Mouse (Mus musculus) forebrain, embryonic 15.5 days (tissue): ENCODE measurements at regions not wholly inside any gene's neighbourhood (a gene's known extent, or its start where the extent isn't known, plus 50 kb on each side); places are given as distances from the start of the nearest gene placed in this dataset.

Experiments used
- ATAC-seq: fragments of 200-750 bp; cut with Nextera tagmentation; replicated peaks from 2 replicates; pipeline ENCODE4 v1.8.0; 2017; ENCODE audit warnings: mild to moderate bottlenecking, moderate TSS enrichment, moderate library complexity
- H3K27ac ChIP-seq: fragments of 300-500 bp; sonication (generic); replicated peaks from 2 replicates; pipeline ENCODE4 v1.5.1; 2015; ENCODE audit warnings: mild to moderate bottlenecking, inconsistent platforms
- H3K27me3 ChIP-seq: fragments of 300-500 bp; sonication (generic); 2 replicates; pipeline ENCODE4 v1.6.1; 2015; ENCODE audit warnings: inconsistent platforms
- H3K36me3 ChIP-seq: fragments of 300-500 bp; sonication (generic); 2 replicates; pipeline ENCODE4 v1.6.1; 2015; ENCODE audit warnings: mild to moderate bottlenecking, inconsistent platforms
- H3K4me1 ChIP-seq: fragments of 300-500 bp; sonication (generic); 2 replicates; pipeline ENCODE4 v1.6.1; 2015; ENCODE audit warnings: inconsistent platforms
- H3K4me2 ChIP-seq: fragments of 300-500 bp; sonication (generic); replicated peaks from 2 replicates; pipeline ENCODE4 v1.6.1; 2015; ENCODE audit warnings: mild to moderate bottlenecking, inconsistent platforms
- H3K4me3 ChIP-seq: fragments of 300-500 bp; sonication (generic); 2 replicates; pipeline ENCODE4 v1.5.1; 2015; ENCODE audit warnings: mild to moderate bottlenecking, inconsistent platforms
- H3K9ac ChIP-seq: fragments of 300-500 bp; sonication (generic); replicated peaks from 2 replicates; pipeline ENCODE4 v1.6.1; 2015; ENCODE audit warnings: mild to moderate bottlenecking, inconsistent platforms
- H3K9me3 ChIP-seq: fragments of 300-500 bp; sonication (generic); 2 replicates; pipeline ENCODE4 v1.6.1; 2016; ENCODE audit warnings: inconsistent platforms
- WGBS: fragments of 180-500 bp; shearing (Covaris S2); methylation state at CpG from one replicate; pipeline ENCODE4 v1.1.7; 2015; ENCODE audit warnings: mixed read lengths; 5-methylcytosine and 5-hydroxymethylcytosine counted together

- Histone ChIP-seq H3K27ac (no peak overlapping the region), H3K4me2 (no peak overlapping the region), H3K27me3 (no peaks in the 10 kb centered on the region), H3K9ac (no peak overlapping the region), H3K36me3 (no peaks in the 10 kb centered on the region), H3K4me3 (no peak overlapping the region), H3K4me1 (peaks cover 7% of the 10 kb centered on the region), H3K9me3 (no peaks in the 10 kb centered on the region)
- ATAC-seq: no peak
- whole genome bisulfite sequencing: 84% methylated on average over 4 of the region's 4 CpGs
Observed at GRCm38 (mm10) chr14:79890280-79890679, 93.6 kb upstream of the Olfm4 start.

- WGBS: 62% methylated on average over 7 of the region's 7 CpGs
- H3K36me3 ChIP-seq: no peaks in the 10 kb centered on the region
- H3K4me2 ChIP-seq: no peak overlapping the region
- no peak for ATAC-seq
- no peak overlapping the region for H3K4me3 ChIP-seq
- no peaks in the 10 kb centered on the region for H3K9me3 ChIP-seq
- peaks cover 29% of the 10 kb centered on the region for H3K4me1 ChIP-seq
- H3K9ac ChIP-seq: no peak overlapping the region
- no peaks in the 10 kb centered on the region for H3K27me3 ChIP-seq
- H3K27ac ChIP-seq: no peak overlapping the region
Observed at GRCm38 (mm10) chr14:79883487-79883886, 100.4 kb upstream of the Olfm4 start.

- WGBS: 30% methylated on average over 9 of the region's 9 CpGs
- Histone ChIP-seq H3K4me1 (peaks cover 34% of the 10 kb centered on the region), H3K27ac (no peak overlapping the region)
Observed at GRCm38 (mm10) chr14:79881726-79882125, 102.2 kb upstream of the Olfm4 start.

GRCm38 (mm10) chr14:79880065-79880755 is 103.7 kb upstream of the Olfm4 start:
- no peaks in the 10 kb centered on the region for H3K36me3 ChIP-seq
- H3K4me2 ChIP-seq: peak overlapping the region; percentile 5; the same call in 1 of the 2 replicates
- H3K9me3 ChIP-seq: no peaks in the 10 kb centered on the region
- WGBS: 9% methylated on average over 5 of the region's 5 CpGs
- H3K4me3 ChIP-seq: no peak overlapping the region
- peak; percentile 64 for ATAC-seq
- peak overlapping the region; percentile 69 for H3K27ac ChIP-seq
- peaks cover 34% of the 10 kb centered on the region for H3K4me1 ChIP-seq
- no peaks in the 10 kb centered on the region for H3K27me3 ChIP-seq
- H3K9ac ChIP-seq: no peak overlapping the region

More at GRCm38 (mm10) chr14:79881726-79882125, 102.2 kb upstream of the Olfm4 start:
- Histone ChIP-seq H3K4me2 (no peak overlapping the region), H3K9ac (no peak overlapping the region), H3K9me3 (no peaks in the 10 kb centered on the region), H3K4me3 (no peak overlapping the region), H3K36me3 (no peaks in the 10 kb centered on the region), H3K27me3 (no peaks in the 10 kb centered on the region)
- ATAC-seq: no peak

GRCm38 (mm10) chr14:79879333-79880035 is 104.4 kb upstream of the Olfm4 start:
- Histone ChIP-seq H3K4me2 (peak overlapping the region; percentile 5; the same call in 1 of the 2 replicates), H3K36me3 (no peaks in the 10 kb centered on the region), H3K4me3 (no peak overlapping the region), H3K9me3 (no peaks in the 10 kb centered on the region), H3K27me3 (no peaks in the 10 kb centered on the region), H3K27ac (peak overlapping the region; percentile 69), H3K9ac (no peak overlapping the region), H3K4me1 (peaks cover 34% of the 10 kb centered on the region)
- 13% methylated on average over 11 of the region's 11 CpGs for WGBS
- ATAC-seq: peak; percentile 80

- no peak overlapping the region for H3K9ac ChIP-seq
- H3K27ac ChIP-seq: no peak overlapping the region
- H3K4me2 ChIP-seq: no peak overlapping the region
- H3K27me3 ChIP-seq: no peaks in the 10 kb centered on the region
- H3K9me3 ChIP-seq: no peaks in the 10 kb centered on the region
- peaks cover 35% of the 10 kb centered on the region for H3K4me1 ChIP-seq
- no peak for ATAC-seq
- H3K36me3 ChIP-seq: no peaks in the 10 kb centered on the region
- WGBS: 63% methylated on average over 17 of the region's 17 CpGs
- no peak overlapping the region for H3K4me3 ChIP-seq
Observed at GRCm38 (mm10) chr14:79878285-79879019, 105.4 kb upstream of the Olfm4 start.

- Histone ChIP-seq H3K36me3 (no peaks in the 10 kb centered on the region), H3K27me3 (no peaks in the 10 kb centered on the region), H3K9me3 (no peaks in the 10 kb centered on the region), H3K27ac (peak overlapping the region; percentile 64), H3K4me3 (no peak overlapping the region), H3K9ac (no peak overlapping the region), H3K4me1 (peaks cover 21% of the 10 kb centered on the region), H3K4me2 (no peak overlapping the region)
- peak; percentile 85 for ATAC-seq
- WGBS: 10% methylated on average over 13 of the region's 13 CpGs
Observed at GRCm38 (mm10) chr14:79873062-79873461, 102.0 kb upstream of the Pcdh8 start.

GRCm38 (mm10) chr14:79872430-79872829 is 101.3 kb upstream of the Pcdh8 start:
- H3K9me3 ChIP-seq: no peaks in the 10 kb centered on the region
- 21% methylated on average over 1 of the region's 1 CpGs for WGBS
- H3K36me3 ChIP-seq: no peaks in the 10 kb centered on the region
- H3K27me3 ChIP-seq: no peaks in the 10 kb centered on the region
- no peak overlapping the region for H3K4me3 ChIP-seq
- peak; percentile 50; the same call in 1 of the 2 replicates for ATAC-seq
- peaks cover 20% of the 10 kb centered on the region for H3K4me1 ChIP-seq
- H3K27ac ChIP-seq: peak overlapping the region; percentile 64
- H3K9ac ChIP-seq: no peak overlapping the region
- H3K4me2 ChIP-seq: no peak overlapping the region

GRCm38 (mm10) chr14:79869325-79869724 is 98.2 kb upstream of the Pcdh8 start:
- no peak overlapping the region for H3K27ac ChIP-seq
- no peak overlapping the region for H3K4me3 ChIP-seq
- H3K4me2 ChIP-seq: no peak overlapping the region
- H3K36me3 ChIP-seq: no peaks in the 10 kb centered on the region
- ATAC-seq: no peak
- peaks cover 20% of the 10 kb centered on the region for H3K4me1 ChIP-seq
- no peaks in the 10 kb centered on the region for H3K9me3 ChIP-seq
- 74% methylated on average over 1 of the region's 1 CpGs for WGBS
- H3K9ac ChIP-seq: no peak overlapping the region
- H3K27me3 ChIP-seq: no peaks in the 10 kb centered on the region

- no peak overlapping the region for H3K4me2 ChIP-seq
- H3K36me3 ChIP-seq: no peaks in the 10 kb centered on the region
- H3K9ac ChIP-seq: no peak overlapping the region
- 90% methylated on average over 7 of the region's 7 CpGs for WGBS
- no peak for ATAC-seq
- no peaks in the 10 kb centered on the region for H3K27me3 ChIP-seq
- H3K9me3 ChIP-seq: no peaks in the 10 kb centered on the region
- no peak overlapping the region for H3K4me3 ChIP-seq
- no peak overlapping the region for H3K27ac ChIP-seq
- peaks cover 13% of the 10 kb centered on the region for H3K4me1 ChIP-seq
Observed at GRCm38 (mm10) chr14:79856245-79856644, 85.1 kb upstream of the Pcdh8 start.

GRCm38 (mm10) chr14:79854216-79854615 is 83.1 kb upstream of the Pcdh8 start:
- Histone ChIP-seq H3K4me1 (peaks cover 31% of the 10 kb centered on the region), H3K9ac (no peak overlapping the region), H3K9me3 (no peaks in the 10 kb centered on the region), H3K36me3 (no peaks in the 10 kb centered on the region), H3K4me3 (no peak overlapping the region), H3K4me2 (no peak overlapping the region), H3K27me3 (no peaks in the 10 kb centered on the region), H3K27ac (no peak overlapping the region)
- ATAC-seq: no peak
- 86% methylated on average over 5 of the region's 5 CpGs for WGBS

- H3K27ac ChIP-seq: peak overlapping the region; percentile 39; the same call in 1 of the 2 replicates
- H3K4me1 ChIP-seq: peaks cover 31% of the 10 kb centered on the region
- no peak overlapping the region for H3K4me2 ChIP-seq
- H3K9me3 ChIP-seq: no peaks in the 10 kb centered on the region
- H3K4me3 ChIP-seq: no peak overlapping the region
- WGBS: 81% methylated on average over 10 of the region's 10 CpGs
- no peak for ATAC-seq
- H3K9ac ChIP-seq: no peak overlapping the region
- H3K27me3 ChIP-seq: no peaks in the 10 kb centered on the region
- no peaks in the 10 kb centered on the region for H3K36me3 ChIP-seq
Observed at GRCm38 (mm10) chr14:79852683-79853082, 81.6 kb upstream of the Pcdh8 start.
